Mouse (Mus musculus): ENCODE results near the gene Zfp446. TPM values are rescaled to one million over a fixed set of nuclear protein-coding genes. Genes with fewer than 3 reads are reported as not detected.
"Not testable (repeated sequence)": the region's sequence is repeated elsewhere in the genome, so short reads cannot be mapped to it uniquely, and the experiment has no call there.

Gene Zfp446
- polyA plus RNA-seq (2014; fragmentation: Nextera tagmentation; extraction: Ambion mirVana): 9.8 and 10.3 TPM in 2 replicates

DNA sequence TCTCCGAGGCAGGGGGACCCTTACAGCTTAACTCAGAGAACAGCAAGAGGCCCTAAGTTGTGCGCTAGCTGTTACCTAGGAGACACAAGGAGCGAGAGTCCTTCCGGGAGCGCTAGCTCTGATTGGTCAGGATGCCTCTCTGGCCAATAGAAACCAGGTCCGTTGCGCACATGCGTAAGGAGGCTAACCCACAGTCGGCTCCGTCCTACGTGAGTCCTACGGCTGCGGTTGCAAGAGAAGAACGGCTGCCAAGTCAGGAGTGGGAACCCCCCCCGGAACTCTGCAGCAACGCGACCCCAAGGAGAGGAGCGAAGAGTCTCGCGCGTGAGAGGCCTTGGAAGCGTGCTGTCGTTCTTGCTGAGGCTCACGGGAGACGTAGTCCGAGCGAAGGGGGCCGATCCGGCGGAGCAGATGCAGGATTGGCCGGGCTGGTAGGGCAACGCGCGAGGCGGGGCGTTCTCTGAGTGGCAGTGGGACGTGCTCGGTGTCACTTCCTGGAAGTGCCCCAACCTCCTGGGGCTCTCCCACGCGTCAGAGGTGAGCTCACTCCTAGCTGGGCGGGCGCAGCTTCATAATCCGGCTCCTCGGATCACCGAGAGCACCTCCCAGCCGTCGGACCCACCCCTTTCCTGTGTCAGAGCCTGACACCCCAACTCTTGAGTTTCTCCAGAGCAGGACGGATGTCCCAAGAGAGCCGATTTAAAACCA lies at the start of gene Zfp446:
Gene Zfp446, plus strand, starts transcription at position 167 of the 708 bp plus-strand sequence.
- H3K4me3 ChIP-seq (ENCODE audit: low read depth, low read length): peak within 1 kb of the TSS; percentile 43

DNA sequence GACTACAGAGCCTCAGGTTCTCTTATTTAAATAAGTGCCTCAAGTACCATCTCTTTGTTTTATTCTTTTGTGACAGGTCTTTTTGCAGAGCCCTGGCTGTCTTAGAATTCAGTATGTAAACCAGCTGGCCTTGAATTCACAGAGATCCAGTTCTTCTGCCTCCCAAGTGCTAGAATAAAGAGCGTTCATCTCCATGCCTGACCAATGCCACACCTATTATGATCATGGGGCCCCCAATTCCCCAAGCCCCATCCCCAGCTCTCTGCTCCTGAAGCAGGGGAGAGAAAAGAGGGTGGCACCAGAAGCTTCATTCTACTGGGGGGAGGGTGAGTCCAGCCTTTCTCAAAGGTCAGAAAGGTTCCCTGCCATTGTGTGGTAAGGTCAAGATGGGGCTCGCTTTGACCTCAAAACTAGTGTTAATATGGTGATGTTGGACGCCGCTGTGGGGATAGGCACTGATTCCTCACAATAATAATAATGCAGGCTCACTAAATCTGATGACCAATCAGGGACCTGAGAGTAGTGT lies 44.0 kb upstream of the Zfp446 start:
- 60% methylated on average over 4 of the region's 4 CpGs for WGBS
- H3K9me3 ChIP-seq (ENCODE audit: control insufficient read depth, low read length): no peaks in the 10 kb centered on the region
- H3K36me3 ChIP-seq (ENCODE audit: control insufficient read depth, insufficient read depth, low read length): no peaks in the 10 kb centered on the region
- H3K4me1 ChIP-seq (ENCODE audit: control insufficient read depth, insufficient read depth, low read length): no peaks in the 10 kb centered on the region
- no peak overlapping the region for H3K4me3 ChIP-seq (ENCODE audit: low read depth, low read length)
- H3K27me3 ChIP-seq (ENCODE audit: control insufficient read depth, insufficient read depth, low read length): no peaks in the 10 kb centered on the region
- no peak for ATAC-seq (ENCODE audit: low read depth)
- H3K9ac ChIP-seq (replicated peaks; ENCODE audit: low read depth, low read length): no peak overlapping the region
- no peak overlapping the region for H3K27ac ChIP-seq (ENCODE audit: low read depth, low read length)
- no peak overlapping the region for H3K4me2 ChIP-seq (ENCODE audit: low read depth, low read length)

More for the DNA sequence above, at the start of gene Zfp446:
- H3K9me3 ChIP-seq (ENCODE audit: control insufficient read depth, low read length): no peaks in the 10 kb centered on the region
- under 1% methylated on average over 49 of the region's 49 CpGs for WGBS
- ATAC-seq (ENCODE audit: low read depth): peak; percentile 99
- peak within 1 kb of the TSS; percentile 82 for H3K27ac ChIP-seq (ENCODE audit: low read depth, low read length)
- no peaks in the 10 kb centered on the region for H3K27me3 ChIP-seq (ENCODE audit: control insufficient read depth, insufficient read depth, low read length)
- H3K4me2 ChIP-seq (ENCODE audit: low read depth, low read length): peak within 1 kb of the TSS; percentile 71
- H3K36me3 ChIP-seq (ENCODE audit: control insufficient read depth, insufficient read depth, low read length): no peaks in the 10 kb centered on the region
- peaks cover 6% of the 10 kb centered on the region; the same call in 1 of the 2 replicates for H3K4me1 ChIP-seq (ENCODE audit: control insufficient read depth, insufficient read depth, low read length)
- peak within 1 kb of the TSS; percentile 63 for H3K9ac ChIP-seq (replicated peaks; ENCODE audit: low read depth, low read length)

DNA sequence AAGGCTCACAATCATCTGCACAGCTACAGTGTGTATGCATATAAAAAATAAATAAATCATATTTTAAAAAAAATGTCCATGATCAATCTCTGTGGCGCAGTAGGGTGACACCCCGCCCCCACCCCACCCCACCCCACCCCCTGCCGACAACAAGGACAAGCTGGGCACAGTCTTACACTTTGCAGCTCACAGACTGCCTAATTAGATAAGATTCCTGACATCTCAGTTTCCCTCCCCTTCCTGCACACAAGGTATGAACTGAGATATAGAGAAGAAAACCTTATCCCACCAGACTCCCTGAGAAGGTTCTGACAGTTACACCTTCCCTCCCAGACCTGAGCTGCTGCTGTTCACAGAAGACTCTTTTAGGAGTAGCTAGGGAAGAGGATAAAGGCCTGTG lies 42.8 kb upstream of the Zfp446 start:
- H3K9ac ChIP-seq (replicated peaks; ENCODE audit: low read depth, low read length): no peak overlapping the region
- no peaks in the 10 kb centered on the region for H3K27me3 ChIP-seq (ENCODE audit: control insufficient read depth, insufficient read depth, low read length)
- no peak overlapping the region for H3K27ac ChIP-seq (ENCODE audit: low read depth, low read length)
- H3K36me3 ChIP-seq (ENCODE audit: control insufficient read depth, insufficient read depth, low read length): no peaks in the 10 kb centered on the region
- H3K9me3 ChIP-seq (ENCODE audit: control insufficient read depth, low read length): no peaks in the 10 kb centered on the region
- no peak overlapping the region for H3K4me3 ChIP-seq (ENCODE audit: low read depth, low read length)
- H3K4me1 ChIP-seq (ENCODE audit: control insufficient read depth, insufficient read depth, low read length): no peaks in the 10 kb centered on the region
- H3K4me2 ChIP-seq (ENCODE audit: low read depth, low read length): no peak overlapping the region
- no peak for ATAC-seq (ENCODE audit: low read depth)
- WGBS: 83% methylated on average over 3 of the region's 3 CpGs

DNA sequence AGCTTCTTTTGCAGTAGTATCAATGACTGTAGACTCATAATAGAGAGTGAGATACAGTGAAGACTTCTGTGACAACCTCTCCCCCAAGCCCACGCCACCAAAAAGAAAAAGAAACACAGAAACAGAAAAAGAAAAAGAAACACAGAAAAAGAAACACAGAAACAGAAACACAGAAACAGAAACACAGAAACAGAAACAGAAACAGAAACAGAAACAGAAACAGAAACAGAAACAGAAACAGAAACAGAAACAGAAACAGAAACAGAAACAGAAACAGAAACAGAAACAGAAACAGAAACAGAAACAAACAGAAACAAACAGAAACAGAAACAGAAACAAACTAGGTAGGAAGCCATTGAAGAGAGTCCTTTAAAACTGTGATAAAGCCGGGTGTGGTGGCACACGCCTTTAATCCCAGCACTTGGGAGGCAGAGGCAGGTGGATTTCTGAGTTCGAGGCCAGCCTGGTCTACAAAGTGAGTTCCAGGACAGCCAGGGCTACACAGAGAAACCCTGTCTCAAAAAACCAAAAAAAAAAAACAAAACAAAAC lies 40.3 kb upstream of the Zfp446 start:
- H3K4me2 ChIP-seq (ENCODE audit: low read depth, low read length); H3K9ac ChIP-seq (replicated peaks; ENCODE audit: low read depth, low read length); H3K27me3 ChIP-seq (ENCODE audit: control insufficient read depth, insufficient read depth, low read length); H3K4me1 ChIP-seq (ENCODE audit: control insufficient read depth, insufficient read depth, low read length); ATAC-seq (ENCODE audit: low read depth); H3K9me3 ChIP-seq (ENCODE audit: control insufficient read depth, low read length); H3K27ac ChIP-seq (ENCODE audit: low read depth, low read length); H3K36me3 ChIP-seq (ENCODE audit: control insufficient read depth, insufficient read depth, low read length); H3K4me3 ChIP-seq (ENCODE audit: low read depth, low read length): not testable (repeated sequence)
- WGBS: 85% methylated on average over 4 of the region's 4 CpGs

DNA sequence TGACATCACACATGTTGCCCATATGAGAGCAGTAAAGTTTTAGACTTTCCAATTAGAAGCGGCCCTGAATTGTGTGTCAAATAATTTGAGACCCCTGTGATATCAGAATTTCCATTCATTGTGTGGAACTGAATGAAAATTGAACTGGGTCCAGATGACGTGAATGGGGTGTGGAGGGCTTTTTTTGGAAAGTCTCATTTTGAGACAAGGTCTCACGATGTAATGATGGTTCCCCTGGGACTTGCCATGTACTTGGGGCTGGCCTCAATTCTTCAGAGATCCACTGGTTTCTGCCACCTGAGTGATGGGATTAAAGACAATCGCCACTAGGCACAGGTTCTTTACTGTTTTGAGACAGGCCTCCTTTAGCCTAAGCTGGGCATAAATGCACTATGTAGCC lies 37.0 kb upstream of the Zfp446 start:
- 90% methylated on average over 4 of the region's 4 CpGs for WGBS
- no peak overlapping the region for H3K4me2 ChIP-seq (ENCODE audit: low read depth, low read length)
- H3K36me3 ChIP-seq (ENCODE audit: control insufficient read depth, insufficient read depth, low read length): no peaks in the 10 kb centered on the region
- no peak overlapping the region for H3K27ac ChIP-seq (ENCODE audit: low read depth, low read length)
- ATAC-seq (ENCODE audit: low read depth): no peak
- no peaks in the 10 kb centered on the region for H3K9me3 ChIP-seq (ENCODE audit: control insufficient read depth, low read length)
- no peak overlapping the region for H3K4me3 ChIP-seq (ENCODE audit: low read depth, low read length)
- H3K4me1 ChIP-seq (ENCODE audit: control insufficient read depth, insufficient read depth, low read length): no peaks in the 10 kb centered on the region
- H3K27me3 ChIP-seq (ENCODE audit: control insufficient read depth, insufficient read depth, low read length): no peaks in the 10 kb centered on the region
- H3K9ac ChIP-seq (replicated peaks; ENCODE audit: low read depth, low read length): no peak overlapping the region

DNA sequence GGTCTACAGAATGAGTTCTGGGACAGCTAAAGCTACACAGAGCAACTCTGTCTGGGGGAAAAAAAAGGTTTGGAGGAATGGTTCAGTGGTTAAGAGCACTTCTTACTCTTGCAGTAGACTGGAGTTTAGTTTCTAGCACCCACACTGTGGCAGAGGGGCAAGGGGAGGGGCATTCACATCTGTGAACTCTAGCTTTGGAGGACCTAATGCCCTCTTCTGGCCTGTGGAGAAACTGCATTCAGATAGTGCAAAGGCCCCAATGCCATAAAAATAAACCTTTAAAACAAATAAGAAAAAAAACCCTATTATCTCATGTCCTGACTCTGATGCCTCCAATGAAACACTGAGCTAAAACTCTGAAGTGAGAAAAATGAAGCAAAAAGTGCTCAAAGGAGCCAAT lies 34.2 kb upstream of the Zfp446 start:
- no peak overlapping the region for H3K27ac ChIP-seq (ENCODE audit: low read depth, low read length)
- H3K4me3 ChIP-seq (ENCODE audit: low read depth, low read length): no peak overlapping the region
- H3K4me2 ChIP-seq (ENCODE audit: low read depth, low read length): no peak overlapping the region
- no peaks in the 10 kb centered on the region for H3K27me3 ChIP-seq (ENCODE audit: control insufficient read depth, insufficient read depth, low read length)
- no peaks in the 10 kb centered on the region for H3K4me1 ChIP-seq (ENCODE audit: control insufficient read depth, insufficient read depth, low read length)
- H3K36me3 ChIP-seq (ENCODE audit: control insufficient read depth, insufficient read depth, low read length): no peaks in the 10 kb centered on the region
- ATAC-seq (ENCODE audit: low read depth): no peak
- no peak overlapping the region for H3K9ac ChIP-seq (replicated peaks; ENCODE audit: low read depth, low read length)
- H3K9me3 ChIP-seq (ENCODE audit: control insufficient read depth, low read length): no peaks in the 10 kb centered on the region

DNA sequence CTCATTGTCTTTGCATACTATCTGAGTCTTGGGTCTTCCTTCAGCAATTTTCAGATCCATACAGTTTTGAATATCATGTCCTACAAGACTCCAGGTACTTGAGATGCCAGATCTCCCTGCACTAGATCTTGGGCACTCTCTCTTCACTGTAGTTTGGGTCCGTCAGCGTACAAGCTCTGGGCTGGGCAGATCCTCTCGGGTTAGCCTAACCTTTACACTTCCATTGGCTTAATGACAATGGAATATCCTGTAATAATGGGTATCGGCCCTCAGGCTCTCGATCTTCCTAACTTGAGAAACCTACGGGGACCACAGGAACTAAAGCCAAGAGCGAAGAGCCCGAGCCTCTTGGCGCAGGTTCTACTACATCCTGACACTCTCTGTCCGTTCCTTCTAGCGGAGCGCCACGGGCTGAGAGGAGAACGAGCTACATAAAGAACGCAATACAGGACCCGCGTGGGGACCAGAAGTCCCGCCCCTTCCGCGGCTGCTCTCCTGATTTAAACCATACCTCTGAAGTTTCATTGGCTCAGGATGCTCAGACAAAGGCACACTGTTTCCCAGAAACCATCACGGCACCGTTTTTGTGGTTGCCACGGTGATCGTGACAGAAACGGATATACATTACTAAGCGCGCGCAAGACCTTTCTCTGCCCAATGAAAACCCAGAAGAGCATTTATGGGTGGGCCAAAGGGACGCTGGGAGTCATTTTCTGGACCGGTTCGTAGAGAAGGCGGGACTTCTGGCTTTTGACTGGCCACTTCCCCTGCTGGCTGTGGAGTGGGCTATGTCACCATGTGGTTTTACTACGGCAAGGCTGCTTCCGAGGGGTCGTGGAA lies 28.4 kb upstream of the Zfp446 start:
- H3K9me3 ChIP-seq (ENCODE audit: control insufficient read depth, low read length): no peaks in the 10 kb centered on the region
- 9% methylated on average over 35 of the region's 35 CpGs for WGBS
- peak overlapping the region; percentile 95 for H3K27ac ChIP-seq (ENCODE audit: low read depth, low read length)
- no peaks in the 10 kb centered on the region for H3K27me3 ChIP-seq (ENCODE audit: control insufficient read depth, insufficient read depth, low read length)
- peaks cover 7% of the 10 kb centered on the region for H3K4me1 ChIP-seq (ENCODE audit: control insufficient read depth, insufficient read depth, low read length)
- peak overlapping the region; percentile 70 for H3K9ac ChIP-seq (replicated peaks; ENCODE audit: low read depth, low read length)
- peak; percentile 98 for ATAC-seq (ENCODE audit: low read depth)
- no peaks in the 10 kb centered on the region for H3K36me3 ChIP-seq (ENCODE audit: control insufficient read depth, insufficient read depth, low read length)
- H3K4me2 ChIP-seq (ENCODE audit: low read depth, low read length): peak overlapping the region; percentile 90
- peak overlapping the region; percentile 47 for H3K4me3 ChIP-seq (ENCODE audit: low read depth, low read length)

DNA sequence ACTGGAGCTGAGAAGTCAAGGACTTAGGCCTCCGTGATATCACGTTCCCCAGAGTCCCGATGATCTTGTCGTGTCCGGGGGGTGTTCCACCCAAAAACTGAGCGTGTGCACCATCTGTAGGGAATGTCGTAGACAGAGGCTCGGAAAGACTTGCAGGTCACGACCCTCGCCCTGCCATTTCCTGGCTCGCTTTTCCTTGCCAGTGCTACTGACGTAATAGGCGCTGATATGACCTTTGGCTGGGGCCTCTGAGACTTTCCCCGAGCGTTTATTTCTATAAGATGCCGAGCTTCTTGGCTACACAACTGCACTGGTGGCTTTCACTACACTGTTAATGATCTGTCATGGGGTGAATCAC lies 27.8 kb upstream of the Zfp446 start:
- peak overlapping the region; percentile 70 for H3K9ac ChIP-seq (replicated peaks; ENCODE audit: low read depth, low read length)
- peak; percentile 10 for ATAC-seq (ENCODE audit: low read depth)
- H3K36me3 ChIP-seq (ENCODE audit: control insufficient read depth, insufficient read depth, low read length): no peaks in the 10 kb centered on the region
- no peaks in the 10 kb centered on the region for H3K27me3 ChIP-seq (ENCODE audit: control insufficient read depth, insufficient read depth, low read length)
- H3K9me3 ChIP-seq (ENCODE audit: control insufficient read depth, low read length): no peaks in the 10 kb centered on the region
- H3K4me1 ChIP-seq (ENCODE audit: control insufficient read depth, insufficient read depth, low read length): peaks cover 7% of the 10 kb centered on the region
- peak overlapping the region; percentile 90 for H3K4me2 ChIP-seq (ENCODE audit: low read depth, low read length)
- 7% methylated on average over 16 of the region's 16 CpGs for WGBS
- peak overlapping the region; percentile 47 for H3K4me3 ChIP-seq (ENCODE audit: low read depth, low read length)
- H3K27ac ChIP-seq (ENCODE audit: low read depth, low read length): peak overlapping the region; percentile 95

DNA sequence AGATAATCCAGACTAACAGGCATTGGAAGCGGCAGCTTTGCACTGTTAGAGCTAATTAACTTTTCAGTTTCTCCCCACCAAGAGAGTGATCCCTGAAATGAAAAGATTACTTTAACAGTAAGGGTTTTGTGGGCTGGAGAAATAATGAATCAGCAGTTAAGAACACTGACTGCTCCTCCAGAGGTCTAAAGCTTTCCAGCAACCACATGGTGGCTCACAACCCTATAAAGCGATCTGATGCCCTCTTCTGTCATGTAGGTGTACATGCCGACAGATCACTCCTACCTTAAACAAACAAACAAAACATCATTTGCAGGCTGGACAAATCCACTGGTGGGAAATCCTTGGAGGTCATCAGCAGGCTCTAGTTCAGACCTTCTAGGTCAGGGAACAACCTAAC lies 22.8 kb upstream of the Zfp446 start:
- WGBS: 64% methylated on average over 3 of the region's 3 CpGs
- Histone ChIP-seq H3K4me3 (ENCODE audit: low read depth, low read length) (no peak overlapping the region), H3K27ac (ENCODE audit: low read depth, low read length) (no peak overlapping the region), H3K9me3 (ENCODE audit: control insufficient read depth, low read length) (no peaks in the 10 kb centered on the region), H3K9ac (replicated peaks; ENCODE audit: low read depth, low read length) (no peak overlapping the region), H3K4me1 (ENCODE audit: control insufficient read depth, insufficient read depth, low read length) (peaks cover 4% of the 10 kb centered on the region; the same call in 1 of the 2 replicates), H3K27me3 (ENCODE audit: control insufficient read depth, insufficient read depth, low read length) (no peaks in the 10 kb centered on the region), H3K4me2 (ENCODE audit: low read depth, low read length) (no peak overlapping the region), H3K36me3 (ENCODE audit: control insufficient read depth, insufficient read depth, low read length) (no peaks in the 10 kb centered on the region)
- ATAC-seq (ENCODE audit: low read depth): no peak
